Mouse (Mus musculus): ENCODE results near the gene Tle4.

Tle4 gene

GRCm38 (mm10) chr19:14453486-14453885 lies 144.4 kb downstream of the Tle4 start:
- DNase-seq (ENCODE audit: low spot score) = no peak

DNA sequence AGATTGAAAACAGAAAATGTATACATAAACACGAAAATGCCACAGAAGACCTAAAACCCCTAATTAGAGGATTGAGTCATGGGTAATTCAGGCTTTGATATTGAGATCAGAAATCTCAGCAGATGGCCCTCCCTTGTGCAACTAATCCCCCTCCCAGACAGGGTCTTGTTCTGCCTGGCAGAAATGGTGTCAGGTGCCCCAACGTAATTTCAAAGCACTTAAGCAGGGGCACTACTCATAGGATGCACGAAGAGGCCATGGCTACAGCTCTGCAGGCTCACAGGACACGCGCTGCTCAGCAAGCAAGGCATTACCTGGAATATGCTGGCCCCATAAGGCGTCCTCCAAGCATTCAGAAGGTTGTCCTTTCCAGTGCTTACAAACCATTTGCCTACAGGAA lies 146.5 kb downstream of the Tle4 start:
- DNase-seq (ENCODE audit: low spot score) = no peak

DNA sequence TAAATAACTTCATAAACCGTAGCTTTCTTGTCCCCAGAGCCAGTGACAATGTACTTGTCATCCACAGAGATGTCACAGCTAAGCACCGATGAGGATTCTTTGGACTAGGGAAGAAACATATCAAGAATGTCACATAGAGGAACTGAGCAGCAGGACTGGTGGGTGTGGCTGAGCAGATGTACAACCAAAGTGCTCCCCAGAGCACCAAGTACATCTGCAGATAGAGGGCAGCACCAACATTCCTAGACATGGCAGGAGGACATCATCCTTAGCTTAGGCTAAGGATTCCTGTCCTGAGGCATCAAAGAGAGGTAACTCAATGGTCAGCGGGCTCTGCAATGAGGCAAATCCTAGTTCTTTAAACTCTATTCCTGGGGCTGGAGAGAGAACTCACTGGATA lies 148.1 kb downstream of the Tle4 start:
- peak; percentile 35 for DNase-seq (ENCODE audit: low spot score)

GRCm38 (mm10) chr19:14448586-14448985 lies 149.3 kb downstream of the Tle4 start:
- no peak for DNase-seq (ENCODE audit: low spot score)

DNA sequence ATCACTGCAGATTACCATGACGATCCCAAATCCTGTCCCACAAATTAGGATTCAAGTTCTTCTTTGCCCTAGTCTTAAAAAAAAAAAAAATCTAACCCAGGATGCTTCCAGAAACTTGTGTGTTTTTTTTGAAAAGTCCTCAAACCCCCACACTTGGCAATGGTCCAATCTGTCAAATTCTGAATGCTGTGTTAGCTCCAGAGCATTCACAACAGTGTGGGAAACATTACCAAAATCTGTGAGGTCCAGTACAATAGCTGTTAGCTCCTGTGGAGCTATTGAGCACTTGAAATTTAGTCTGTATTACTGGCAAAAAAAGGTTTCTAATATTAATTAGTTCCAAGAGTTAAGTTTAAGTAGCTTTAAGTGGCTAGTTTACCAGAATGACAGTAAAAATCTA lies 150.4 kb downstream of the Tle4 start:
- no peak for DNase-seq (ENCODE audit: low spot score)

- DNase-seq (ENCODE audit: low spot score) = no peak
These were observed 156.0 kb downstream of the Tle4 start for GRCm38 (mm10) chr19:14441861-14442260.

DNA sequence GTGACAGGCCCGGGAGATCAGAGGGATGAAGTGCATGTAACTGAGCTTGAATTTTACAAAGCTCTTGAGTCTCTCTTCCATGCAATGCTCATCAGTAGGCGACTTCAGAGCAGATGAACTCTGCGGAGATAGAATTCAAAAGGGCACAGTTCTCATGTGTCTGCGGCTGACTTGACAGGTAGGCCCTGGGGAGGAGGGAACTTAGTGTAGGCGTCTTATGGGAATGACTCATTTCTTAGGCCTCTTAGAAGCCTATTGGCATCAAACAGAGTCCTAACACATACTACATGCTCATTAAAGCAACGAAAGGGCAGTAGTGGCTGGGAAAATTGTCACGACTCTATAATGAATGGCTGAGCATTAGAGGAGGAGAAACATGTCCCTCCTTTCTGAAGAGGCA lies 160.6 kb downstream of the Tle4 start:
- DNase-seq (ENCODE audit: low spot score) = no peak

- peak; percentile 19 for DNase-seq (ENCODE audit: low spot score)
These were observed 161.3 kb downstream of the Tle4 start for GRCm38 (mm10) chr19:14436567-14436966.

DNA sequence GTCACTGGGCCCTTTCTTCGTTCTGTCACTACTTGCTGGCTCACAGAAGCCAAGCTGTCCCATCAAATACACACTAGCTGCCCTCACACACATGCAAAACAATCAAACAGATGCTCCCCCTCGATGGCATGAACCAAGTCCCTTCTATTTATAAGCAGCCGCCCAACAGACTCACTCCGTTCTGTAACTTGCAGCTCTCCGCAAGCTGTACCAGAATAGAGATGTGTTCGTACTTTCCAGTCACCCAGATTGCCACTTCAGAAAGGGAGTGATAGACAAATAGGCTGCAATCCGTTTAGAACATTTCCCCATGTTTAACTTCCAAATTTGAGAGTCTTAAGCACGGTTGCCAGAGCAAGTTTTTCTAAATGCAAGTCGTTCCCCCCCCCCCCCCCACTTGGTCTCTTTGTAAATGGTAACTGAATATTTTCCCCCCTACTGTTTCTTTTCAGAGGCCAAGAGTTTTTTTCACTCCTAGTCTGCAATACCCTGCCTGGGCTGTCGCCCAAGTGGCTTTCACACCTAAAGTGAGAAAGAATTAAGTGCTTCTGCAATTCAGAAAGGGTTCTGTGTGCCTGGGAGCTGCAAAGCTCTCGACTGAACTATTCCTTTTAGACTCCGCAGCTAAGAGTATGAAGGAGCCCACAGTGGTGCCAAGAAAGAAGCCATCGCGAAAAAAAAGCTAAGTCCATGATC lies 162.0 kb downstream of the Tle4 start:
- peak; percentile 23 for DNase-seq (ENCODE audit: low spot score)

DNA sequence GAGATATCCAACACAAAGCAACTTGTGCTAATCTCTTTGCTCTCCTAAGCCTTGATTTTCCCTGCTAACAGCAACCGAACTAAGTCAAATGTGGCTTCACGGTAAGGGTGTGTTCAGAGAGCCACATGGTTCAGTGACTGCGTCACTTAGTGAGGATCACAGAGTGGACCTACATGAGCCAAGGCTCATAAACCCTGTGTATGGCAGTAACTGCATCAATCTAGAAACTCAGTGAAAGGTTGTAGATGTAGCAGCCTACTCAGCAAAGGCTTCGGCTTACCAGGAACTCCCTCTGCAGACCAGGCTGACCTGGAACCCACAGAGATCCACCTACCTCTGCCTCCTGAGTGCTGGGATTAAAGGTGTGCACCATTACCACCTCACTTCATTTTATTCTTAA lies 164.0 kb downstream of the Tle4 start:
- DNase-seq (ENCODE audit: low spot score) = no peak

DNA sequence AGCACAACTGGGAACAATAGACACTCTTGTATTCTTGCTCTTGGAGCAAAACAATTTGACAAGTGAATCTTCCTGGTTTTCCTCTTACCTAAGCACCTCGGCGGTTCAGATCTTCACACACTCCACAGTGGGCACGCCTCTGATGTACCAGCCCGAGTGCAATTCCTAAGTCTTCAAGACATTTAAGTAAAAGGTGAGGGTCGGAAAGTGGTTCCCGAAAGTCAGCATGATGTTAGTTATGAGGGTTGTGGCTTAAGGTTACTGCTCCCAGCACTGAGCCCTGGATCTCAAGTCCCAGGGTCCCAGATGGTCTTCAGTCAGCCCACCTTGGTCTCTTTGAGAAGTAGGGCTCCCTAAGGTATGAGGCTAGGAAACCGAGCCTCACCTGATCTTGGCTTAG lies 165.4 kb downstream of the Tle4 start:
- no peak for DNase-seq (ENCODE audit: low spot score)

GRCm38 (mm10) chr19:14426920-14427319 lies 170.9 kb downstream of the Tle4 start:
- no peak for DNase-seq (ENCODE audit: low spot score)

DNA sequence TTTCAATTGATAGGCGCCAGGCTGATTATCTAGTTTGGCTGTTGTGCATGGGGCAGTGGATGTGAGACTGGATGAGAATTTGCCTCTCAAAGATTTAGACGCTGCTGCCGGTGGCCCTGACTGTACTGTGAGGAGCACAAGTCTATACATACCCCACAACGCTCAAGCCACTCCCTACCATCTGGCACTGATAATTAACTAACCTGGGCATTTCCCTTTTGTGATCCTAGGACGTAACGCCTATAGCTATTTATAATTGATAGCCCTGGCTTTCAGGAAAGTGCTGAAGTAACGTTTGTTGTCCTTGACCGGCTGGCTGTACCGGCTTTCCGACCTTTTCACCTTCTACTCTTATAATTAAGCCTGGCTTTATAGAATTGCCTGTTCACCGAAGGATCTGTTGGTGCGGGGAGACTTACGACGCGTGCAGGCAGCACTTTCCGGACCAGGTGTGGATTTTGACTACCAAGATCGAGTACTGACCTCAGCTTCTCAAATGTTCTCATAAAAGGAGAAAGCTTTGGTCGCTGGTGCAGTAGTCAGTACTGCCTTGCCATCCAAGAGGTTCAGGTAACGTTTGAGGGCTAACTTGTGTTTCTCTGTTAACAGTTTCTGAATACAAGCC lies 171.5 kb downstream of the Tle4 start:
- DNase-seq (ENCODE audit: low spot score) = peak; percentile 43

DNA sequence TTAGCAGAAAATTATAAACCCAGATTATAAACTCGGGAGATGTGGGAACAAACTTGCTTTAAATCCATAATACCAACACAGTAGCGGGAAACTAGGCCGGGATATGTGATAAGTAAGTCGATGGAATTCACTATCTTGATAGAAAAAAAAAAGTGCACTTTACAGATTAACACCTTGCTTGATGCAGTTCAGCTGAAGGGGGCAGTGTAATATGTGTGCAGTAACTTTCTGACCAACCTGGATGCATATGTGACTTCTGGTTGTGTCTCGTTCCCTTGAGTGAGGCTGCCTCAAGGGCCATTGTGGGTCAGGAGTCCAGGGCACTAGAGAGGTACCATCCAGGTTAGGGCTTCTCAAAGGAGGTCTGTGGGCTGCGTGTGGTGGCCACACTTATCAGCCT lies 172.7 kb downstream of the Tle4 start:
- DNase-seq (ENCODE audit: low spot score) = peak; percentile 14

GRCm38 (mm10) chr19:14424016-14424964 lies 173.6 kb downstream of the Tle4 start:
- DNase-seq (ENCODE audit: low spot score) = peak; percentile 32

DNA sequence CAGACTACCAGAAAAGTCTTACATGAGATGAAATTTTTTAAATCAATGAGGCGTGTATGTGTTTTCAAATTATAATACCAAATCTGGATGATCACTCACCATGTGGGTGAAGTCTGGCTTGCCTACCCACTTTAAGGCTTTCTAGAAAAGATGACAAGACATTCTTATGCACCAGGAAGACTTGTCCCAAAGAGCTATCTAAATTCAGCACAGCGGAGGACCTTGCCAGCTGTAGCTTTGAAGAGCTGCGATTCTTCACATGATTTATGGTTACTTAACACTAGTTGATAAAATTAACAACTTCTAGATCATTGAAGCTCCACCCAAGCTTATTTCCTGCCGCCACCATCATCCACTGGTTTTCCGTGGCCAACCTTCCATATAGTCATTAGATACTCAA lies 176.2 kb downstream of the Tle4 start:
- DNase-seq (ENCODE audit: low spot score) = no peak

DNA sequence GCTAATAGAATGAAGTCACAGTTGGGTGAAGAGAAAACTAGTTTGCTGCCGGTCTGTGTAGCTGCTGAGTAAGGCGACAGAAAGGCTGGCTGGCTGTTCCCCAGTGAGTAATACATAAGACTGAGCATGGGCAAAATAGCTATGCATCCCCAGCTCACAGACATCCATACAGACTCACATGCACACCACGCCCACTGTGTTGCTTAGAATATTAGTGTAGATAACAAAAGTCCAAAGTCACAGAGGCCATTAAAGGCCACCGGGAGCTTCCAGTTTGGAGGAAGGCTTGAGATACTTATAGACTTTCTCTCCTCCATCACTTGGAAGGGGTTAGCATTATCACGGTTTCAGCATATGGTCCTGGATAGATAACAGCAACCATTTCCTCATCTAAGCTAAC lies 178.0 kb downstream of the Tle4 start:
- DNase-seq (ENCODE audit: low spot score) = no peak

- no peak for DNase-seq (ENCODE audit: low spot score)
These were observed 181.0 kb downstream of the Tle4 start for GRCm38 (mm10) chr19:14416845-14417244.

- DNase-seq (ENCODE audit: low spot score) = no peak
These were observed 181.9 kb downstream of the Tle4 start for GRCm38 (mm10) chr19:14415996-14416395.

GRCm38 (mm10) chr19:14414957-14415356 lies 182.9 kb downstream of the Tle4 start:
- DNase-seq (ENCODE audit: low spot score) = no peak

GRCm38 (mm10) chr19:14406603-14407002 lies 191.2 kb downstream of the Tle4 start:
- no peak for DNase-seq (ENCODE audit: low spot score)

All from embryo, embryonic 10.5 days (tissue).